Mouse (Mus musculus) 416B (cell line): ENCODE results near the gene Agtrap.
A peak's percentile ranks its signal among the peaks of the same experiment; 100 is the strongest.

Source experiments
- DNase-seq: peaks from one replicate; pipeline ENCODE4 v3.0.0; 2011; ENCODE audit warnings: low read depth

Agtrap gene

DNA sequence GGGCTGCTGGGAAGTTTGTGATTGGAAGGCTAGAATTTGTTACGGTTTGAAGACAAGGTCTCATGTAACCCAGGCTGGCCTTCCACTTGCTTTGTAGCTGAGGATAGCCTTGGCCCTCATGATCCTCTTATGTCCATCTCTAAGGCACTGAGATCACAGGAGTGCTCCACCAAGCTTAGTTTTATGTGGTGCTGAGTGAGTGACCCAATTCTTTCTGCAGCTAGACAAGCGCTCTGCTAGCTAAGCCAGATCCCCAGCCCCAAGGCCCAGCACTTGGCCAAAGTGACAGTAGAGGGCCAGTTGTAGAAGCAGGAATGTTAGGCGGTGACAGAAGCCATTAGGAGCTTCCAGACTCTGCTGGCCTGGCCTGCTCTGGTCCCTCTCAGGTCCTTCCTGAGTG, 16.3 kb upstream of the Agtrap start:
- DNase-seq, result no peak

DNA sequence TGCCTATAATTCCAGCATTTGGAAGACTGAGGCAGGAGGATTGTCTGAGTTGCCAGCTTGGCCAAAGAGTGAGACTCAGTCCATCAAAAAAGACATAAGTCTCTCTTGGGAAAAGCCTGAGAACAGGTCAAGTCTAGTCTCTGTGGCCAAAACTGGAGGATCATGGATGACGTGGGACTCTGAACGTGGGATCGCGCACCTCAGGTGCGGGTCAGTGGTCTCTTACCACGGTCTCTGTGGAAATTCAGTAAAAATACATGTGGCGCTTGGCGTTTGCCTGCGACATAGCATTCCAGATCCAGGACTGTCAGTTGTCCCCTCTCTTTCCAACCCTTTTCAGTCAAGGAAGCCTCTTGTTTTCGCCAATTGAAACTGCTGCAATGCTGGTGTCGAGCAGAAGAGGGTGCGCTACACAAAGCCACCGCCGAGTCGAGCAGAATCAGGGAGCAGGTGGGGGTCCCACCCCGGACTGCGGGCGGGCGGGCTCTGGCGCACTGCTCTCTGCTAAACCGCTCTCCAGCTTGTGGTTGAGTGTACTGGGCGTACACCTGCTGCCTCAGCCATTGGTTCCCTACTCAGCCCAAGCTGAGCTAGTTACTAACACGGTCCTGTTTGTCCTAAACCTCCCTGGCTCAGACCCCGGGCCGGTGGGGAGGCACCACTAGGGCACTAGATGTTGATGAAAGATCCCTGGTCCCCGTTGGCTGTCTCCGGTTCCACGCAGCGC, 14.1 kb upstream of the Agtrap start:
- DNase-seq, result no peak

DNA sequence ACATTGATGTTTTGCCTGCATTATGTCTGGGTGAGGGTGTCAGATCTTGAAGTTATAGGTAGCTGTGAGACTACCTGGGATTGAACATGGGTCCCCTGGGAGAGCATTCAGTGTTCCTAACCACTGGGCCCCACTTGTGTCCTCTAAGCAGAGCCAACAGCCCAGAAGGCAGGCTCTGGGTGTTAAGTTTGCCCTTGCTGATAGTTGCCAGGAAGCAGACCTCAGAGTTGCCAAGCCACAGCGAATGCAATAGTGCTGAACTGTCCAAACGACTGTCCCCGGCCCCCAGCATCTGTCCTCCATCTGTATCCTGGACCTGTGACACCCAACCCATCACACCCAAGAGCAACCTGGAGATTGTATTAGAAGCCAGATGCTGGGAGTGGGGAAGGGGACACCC, 10.8 kb upstream of the Agtrap start:
- peak; percentile 77 for DNase-seq

GRCm38 (mm10) chr4:148097936-148098335, 10.1 kb upstream of the Agtrap start:
- DNase-seq, result no peak

- DNase-seq, result no peak
These were observed 7.2 kb upstream of the Agtrap start for GRCm38 (mm10) chr4:148095081-148095480.

DNA sequence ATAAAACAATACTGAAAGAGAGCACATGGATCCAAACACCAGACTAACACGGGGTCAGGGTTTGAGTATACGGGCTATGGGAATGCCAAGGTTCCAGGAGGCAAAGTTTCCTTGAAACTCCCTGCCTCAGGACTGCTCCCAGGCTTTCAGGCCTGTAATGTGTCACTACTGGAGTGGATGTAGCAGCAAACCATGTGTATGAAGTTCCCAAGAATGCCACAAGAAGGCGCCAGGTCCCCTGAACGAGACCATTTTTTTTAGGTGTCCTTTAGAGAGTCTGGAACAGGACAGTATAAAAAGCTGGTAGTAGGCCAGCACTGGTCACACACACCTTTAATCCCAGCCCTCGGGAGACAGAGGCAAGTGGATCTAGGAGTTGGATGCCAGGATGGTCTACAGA, 6.3 kb upstream of the Agtrap start:
- peak; percentile 59 for DNase-seq

DNA sequence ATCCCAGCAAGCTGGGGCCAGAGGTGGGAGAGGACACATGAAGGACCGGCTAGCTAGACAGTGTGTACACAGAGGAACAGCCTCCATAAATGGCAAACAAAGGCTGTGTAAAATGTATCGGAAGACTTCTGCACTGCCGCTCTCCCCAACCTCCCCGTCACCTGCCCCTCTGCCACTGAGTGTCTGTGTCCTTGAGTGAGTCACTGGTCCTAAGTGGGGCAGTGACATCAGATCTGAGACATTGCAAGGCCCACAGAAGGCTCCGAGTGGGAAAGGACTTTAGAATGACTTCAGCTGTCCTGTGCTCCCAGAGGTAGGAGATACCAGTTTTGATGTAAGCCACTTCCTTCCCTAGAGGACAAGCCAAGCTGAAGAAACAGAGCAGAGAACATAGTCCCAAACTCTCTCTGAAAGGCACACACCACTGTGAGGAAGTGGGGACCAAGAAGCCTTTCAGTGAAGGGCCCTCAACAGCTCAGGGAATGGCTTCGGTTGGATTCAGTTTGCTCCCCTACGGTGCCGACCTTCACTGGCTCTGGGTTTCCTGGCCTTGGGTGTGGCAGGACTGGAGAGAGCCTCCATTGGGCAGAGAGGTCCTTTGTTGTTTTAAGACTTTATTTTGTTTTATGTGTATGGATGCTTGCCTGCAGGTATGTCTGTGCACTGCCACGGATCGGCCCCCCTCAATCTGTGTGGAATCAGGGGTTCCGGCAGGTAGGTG, 4.9 kb upstream of the Agtrap start:
- peak; percentile 58 for DNase-seq

GRCm38 (mm10) chr4:148091181-148091580, 3.4 kb upstream of the Agtrap start:
- DNase-seq, result no peak

GRCm38 (mm10) chr4:148089166-148089565, 1.3 kb upstream of the Agtrap start:
- DNase-seq, result no peak

DNA sequence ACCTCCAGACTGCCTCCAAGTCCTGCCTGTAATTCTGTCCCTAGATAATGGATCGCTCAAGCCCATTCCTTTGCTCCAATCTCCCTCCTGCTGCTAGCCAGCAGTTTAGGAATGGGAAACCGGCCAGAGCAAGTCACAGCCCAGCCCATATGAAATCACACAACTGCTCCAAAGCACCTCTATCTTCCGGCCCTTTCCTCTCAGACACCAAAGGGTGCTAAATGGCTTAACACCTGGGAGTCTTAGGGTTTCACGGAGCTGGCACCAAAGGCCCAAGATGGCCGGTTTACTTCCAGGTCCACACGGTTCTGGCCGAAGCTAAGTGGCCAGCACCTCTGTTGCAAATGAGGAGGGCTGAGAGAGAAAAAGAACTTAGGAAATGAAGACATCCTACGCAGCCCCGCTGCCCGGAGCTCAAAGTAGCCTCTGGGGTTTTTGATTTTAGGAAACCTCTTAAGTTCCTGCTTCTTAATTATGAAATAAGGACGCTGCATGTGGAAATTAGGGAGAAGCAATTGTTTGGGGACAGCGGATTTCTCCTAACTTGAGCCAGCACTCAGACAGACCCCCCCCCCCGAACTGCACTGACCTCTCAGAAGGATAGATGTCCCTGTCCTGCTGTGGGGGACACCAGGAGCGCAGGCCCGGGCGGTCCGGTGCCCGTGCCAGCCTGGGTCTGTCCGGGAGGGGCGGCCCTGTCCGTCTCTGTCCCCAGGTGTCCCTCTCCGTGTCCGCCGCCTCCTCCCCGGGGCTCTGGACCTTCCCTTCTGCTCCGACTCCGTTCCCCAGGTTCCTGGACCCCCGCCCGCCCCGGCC, 532 bp downstream of the Agtrap start:
- DNase-seq, result peak; percentile 68

GRCm38 (mm10) chr4:148085907-148086305, 1.9 kb downstream of the Agtrap start:
- no peak for DNase-seq

DNA sequence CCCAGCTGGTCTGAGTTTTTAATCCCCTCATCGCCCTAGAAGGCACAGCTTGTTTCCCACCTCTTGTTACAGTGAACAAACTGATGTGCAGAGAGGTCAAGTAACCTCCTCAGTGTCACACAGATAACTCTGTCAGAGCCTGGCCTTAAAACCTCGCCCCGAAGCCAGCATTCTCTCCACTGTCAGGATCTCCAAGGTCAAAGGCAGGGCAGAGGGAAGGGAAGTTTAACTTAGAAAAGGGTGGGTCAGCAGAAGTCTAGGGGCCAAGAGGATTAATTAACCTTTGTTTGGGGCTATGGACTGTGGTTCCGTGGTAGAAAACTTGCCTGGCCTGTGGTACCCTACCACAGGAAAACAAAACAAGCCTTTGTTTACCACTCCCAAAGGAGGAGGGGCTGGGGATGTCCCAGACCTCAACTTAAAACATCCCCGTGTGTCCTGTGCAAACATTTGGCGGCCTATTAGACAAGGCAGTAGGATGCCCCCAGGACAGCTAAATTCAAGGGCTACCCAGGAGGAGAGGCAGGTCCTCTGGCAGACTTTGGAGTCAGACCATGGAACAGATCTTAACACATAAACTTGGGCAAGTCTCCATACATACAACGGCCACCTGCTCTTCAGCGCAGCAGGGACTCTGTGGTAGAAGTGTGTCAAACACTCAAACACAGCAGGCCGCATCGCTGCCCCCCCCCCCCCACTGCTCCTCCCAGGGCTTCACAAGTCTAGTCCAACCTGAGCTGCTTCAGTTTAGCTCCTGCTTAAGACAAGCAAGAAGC, 2.5 kb downstream of the Agtrap start:
- peak; percentile 56 for DNase-seq

DNA sequence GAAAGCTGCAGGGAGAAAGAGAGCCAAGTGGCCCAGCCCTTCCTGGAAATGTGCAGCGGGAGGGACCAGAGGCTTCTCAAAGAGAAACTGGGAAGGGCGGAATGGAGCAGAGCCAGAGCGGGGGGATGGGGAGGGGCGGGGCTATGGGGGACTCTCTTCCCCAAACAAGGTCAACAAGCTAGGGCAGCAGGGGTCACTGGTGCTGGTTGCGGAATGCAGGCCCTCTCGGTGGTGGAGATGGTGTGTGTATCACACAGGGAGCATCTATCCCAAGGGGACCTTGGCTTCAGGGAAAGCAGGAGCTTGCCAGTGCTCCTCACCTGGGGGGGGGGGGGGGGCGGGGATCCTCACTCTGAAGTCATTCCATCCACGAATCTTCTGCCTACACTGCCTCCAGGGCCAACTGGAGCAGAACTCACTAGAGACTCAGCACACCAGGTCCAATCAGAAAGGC, 3.5 kb downstream of the Agtrap start:
- DNase-seq, result no peak

GRCm38 (mm10) chr4:148083176-148083899, 4.5 kb downstream of the Agtrap start:
- DNase-seq, result peak; percentile 93

- DNase-seq, result peak; percentile 75
These were observed 5.4 kb downstream of the Agtrap start for GRCm38 (mm10) chr4:148082257-148083044.

DNA sequence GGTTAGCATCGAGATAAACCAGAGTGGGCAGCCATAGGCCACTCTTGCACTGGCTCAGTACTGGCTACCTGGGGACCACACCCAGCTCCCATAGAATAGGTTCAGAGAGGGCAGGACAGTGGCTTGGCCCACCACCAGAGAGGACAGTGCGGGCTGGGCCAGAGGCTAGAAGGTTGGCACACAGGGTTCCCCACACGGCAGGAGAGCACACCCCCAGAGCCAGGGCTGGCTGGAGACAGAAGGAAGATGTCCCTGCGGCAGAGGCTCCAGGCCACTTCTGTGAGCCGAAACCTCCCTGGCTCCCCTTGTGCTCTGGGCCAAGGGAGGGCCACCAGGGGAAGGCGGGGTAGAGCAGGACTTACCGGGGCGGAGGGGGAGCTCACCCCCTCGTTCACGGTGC, 6.6 kb downstream of the Agtrap start:
- DNase-seq, result no peak

GRCm38 (mm10) chr4:148080597-148080973, 7.2 kb downstream of the Agtrap start:
- DNase-seq, result no peak

GRCm38 (mm10) chr4:148079944-148080596, 7.8 kb downstream of the Agtrap start:
- DNase-seq, result no peak

DNA sequence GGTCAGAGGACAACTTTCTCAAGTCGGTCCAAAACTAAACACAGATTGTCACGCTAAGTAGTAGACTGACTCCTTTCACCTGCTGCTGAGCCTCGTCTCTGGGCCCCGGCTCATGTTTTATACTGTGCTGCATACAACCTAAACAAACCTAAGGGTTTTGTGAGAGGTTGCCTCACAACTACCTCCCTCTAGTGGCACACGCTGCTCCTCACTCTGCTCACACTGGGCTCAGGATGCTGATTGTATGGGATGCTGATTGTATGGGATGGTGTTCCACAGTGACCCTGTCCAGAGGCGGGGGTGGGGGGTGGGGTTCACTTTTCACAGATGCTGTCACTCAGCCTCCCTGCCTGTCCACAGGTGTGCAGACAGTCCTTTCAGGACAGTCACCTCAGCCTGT, 8.6 kb downstream of the Agtrap start:
- DNase-seq, result no peak

- DNase-seq, result no peak
These were observed 11.9 kb downstream of the Agtrap start for GRCm38 (mm10) chr4:148075881-148076280.
